Mouse (Mus musculus): Measurements from ENCODE around the gene G2e3.

G2e3 gene

GRCm38 (mm10) chr12:51347988-51348697 is at the start of gene G2e3:
G2e3 (plus strand) TSS chr12:51348061.
- peak; percentile 76 for DNase-seq (ENCODE audit: low spot score)

GRCm38 (mm10) chr12:51323604-51324003 is 24.3 kb upstream of the G2e3 start:
- no peak for DNase-seq (ENCODE audit: low spot score)

GRCm38 (mm10) chr12:51326819-51327218 is 21.0 kb upstream of the G2e3 start:
- no peak for DNase-seq (ENCODE audit: low spot score)

- no peak for DNase-seq (ENCODE audit: low spot score)
These were observed 10.8 kb upstream of the G2e3 start for GRCm38 (mm10) chr12:51337014-51337413.

- DNase-seq (ENCODE audit: low spot score) = peak; percentile 11
These were observed 1.7 kb upstream of the G2e3 start for GRCm38 (mm10) chr12:51346121-51346520.

GRCm38 (mm10) chr12:51348698-51348998 is 787 bp downstream of the G2e3 start:
- no peak for DNase-seq (ENCODE audit: low spot score)

GRCm38 (mm10) chr12:51355296-51355695 is 7.4 kb downstream of the G2e3 start:
- DNase-seq (ENCODE audit: low spot score) = no peak

GRCm38 (mm10) chr12:51361294-51361693 is 13.4 kb downstream of the G2e3 start:
- no peak for DNase-seq (ENCODE audit: low spot score)

- DNase-seq (ENCODE audit: low spot score) = no peak
These were observed 15.0 kb downstream of the G2e3 start for GRCm38 (mm10) chr12:51362898-51363297.

- DNase-seq (ENCODE audit: low spot score) = no peak
These were observed 20.6 kb downstream of the G2e3 start for GRCm38 (mm10) chr12:51368504-51368903.

GRCm38 (mm10) chr12:51377003-51377887 is 29.4 kb downstream of the G2e3 start, which contains the start of gene Scfd1:
Scfd1 (plus strand) TSS chr12:51377510.
- DNase-seq (ENCODE audit: low spot score) = peak; percentile 87

GRCm38 (mm10) chr12:51377888-51378190 is 30.0 kb downstream of the G2e3 start:
- DNase-seq (ENCODE audit: low spot score) = no peak

GRCm38 (mm10) chr12:51399871-51400270 is 52.0 kb downstream of the G2e3 start:
- DNase-seq (ENCODE audit: low spot score) = no peak

- DNase-seq (ENCODE audit: low spot score) = peak; percentile 11
These were observed 54.3 kb downstream of the G2e3 start for GRCm38 (mm10) chr12:51402060-51402698.

- no peak for DNase-seq (ENCODE audit: low spot score)
These were observed 56.2 kb downstream of the G2e3 start for GRCm38 (mm10) chr12:51403987-51404586.

GRCm38 (mm10) chr12:51411362-51411761 is 63.5 kb downstream of the G2e3 start:
- no peak for DNase-seq (ENCODE audit: low spot score)

Measured in ovary, postnatal 14 days (tissue).